In the genomic region with DNA sequence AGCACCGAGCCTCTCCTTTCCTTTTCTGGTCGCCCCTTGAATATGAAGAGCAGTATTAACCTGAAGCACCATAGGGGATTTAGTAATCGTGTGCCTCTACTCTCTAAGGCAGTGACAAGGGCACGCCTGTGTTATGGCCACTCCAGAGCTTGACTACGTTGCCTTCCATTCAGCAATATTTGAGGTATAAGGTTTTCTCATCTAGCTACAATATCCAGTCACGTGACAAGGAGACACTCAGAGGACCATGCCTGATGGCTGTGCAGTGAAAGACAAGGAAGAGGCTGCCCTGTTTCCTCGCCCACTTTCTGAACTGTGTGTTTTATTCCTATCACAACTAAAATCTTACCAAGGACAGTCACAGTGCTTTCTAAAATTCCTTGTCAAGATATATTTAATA, we compare ENCODE assay signal across 11 mouse cellular contexts.
DNase-seq lines count a peak whose midpoint lies in the region; ATAC-seq and TF ChIP-seq lines count a peak whose summit lies in the region.
"Had no signal": no experiment of that assay in that cellular context is flagged by ENCODE, and none has a peak within 500 bp of the region (broad histone marks: within the 10 kb centered on the region; RNA-seq: fewer than 3 reads in every experiment).

No protein-coding gene starts in this region.

- intact Hi-C loops in heart, postnatal 36 days (cut with DNase I): no loop called here

- H3K9ac ChIP-seq in heart, embryonic 12.5 days: no peak overlapping the region
- peak overlapping the region; percentile 54 for H3K9ac ChIP-seq in lung, embryonic 16.5 days (ENCODE audit: low read length)
- no peak overlapping the region for H3K9ac ChIP-seq in embryonic facial prominence, embryonic 15.5 days
- H3K9ac ChIP-seq in hindbrain, embryonic 12.5 days: no peak overlapping the region
- H3K9ac ChIP-seq: forebrain, embryonic 13.5 days; stomach, embryonic 15.5 days had no signal

- H3K4me1 ChIP-seq in heart, embryonic 12.5 days (replicated peaks): peaks cover 50% of the 10 kb centered on the region
- peaks cover 30% of the 10 kb centered on the region for H3K4me1 ChIP-seq in lung, embryonic 16.5 days (replicated peaks; ENCODE audit: control insufficient read depth, insufficient read depth, low read length)
- peaks cover 26% of the 10 kb centered on the region for H3K4me1 ChIP-seq in embryonic facial prominence, embryonic 15.5 days
- peaks cover 17% of the 10 kb centered on the region for H3K4me1 ChIP-seq in hindbrain, embryonic 12.5 days

- no peak for DNase-seq in heart, postnatal 36 days
- DNase-seq in lung, postnatal 25 days (ENCODE audit: low spot score): no peak

- H3K79me2 ChIP-seq in myocyte (ENCODE audit: control insufficient read depth, insufficient read depth): peaks cover 18% of the 10 kb centered on the region

- peak overlapping the region; percentile 58 for H3K4me2 ChIP-seq in heart, embryonic 12.5 days
- peak overlapping the region; percentile 51 for H3K4me2 ChIP-seq in lung, embryonic 16.5 days (ENCODE audit: low read depth, low read length)
- H3K4me2 ChIP-seq in embryonic facial prominence, embryonic 15.5 days (replicated peaks): no peak overlapping the region
- H3K4me2 ChIP-seq in myocyte (ENCODE audit: low read depth): peak overlapping the region; percentile 76
- no peak overlapping the region for H3K4me2 ChIP-seq in hindbrain, embryonic 12.5 days (replicated peaks)
- H3K4me2 ChIP-seq: forebrain, embryonic 13.5 days had no signal

- H3K36me3 ChIP-seq in heart, embryonic 12.5 days: peaks cover 10% of the 10 kb centered on the region
- 0 out of 2 replicates have a peak, but pooled peaks cover 2% of the 10 kb centered on the region for H3K36me3 ChIP-seq in lung, embryonic 16.5 days (ENCODE audit: control insufficient read depth, insufficient read depth, low read length)
- peaks cover 13% of the 10 kb centered on the region; the same call in 1 of the 2 replicates for H3K36me3 ChIP-seq in embryonic facial prominence, embryonic 15.5 days
- H3K36me3 ChIP-seq in myocyte (ENCODE audit: control insufficient read depth, insufficient read depth): peaks cover 4% of the 10 kb centered on the region
- peaks cover 13% of the 10 kb centered on the region for H3K36me3 ChIP-seq in hindbrain, embryonic 12.5 days
- H3K36me3 ChIP-seq: stomach, embryonic 15.5 days had no signal

- H3K27me3 ChIP-seq in heart, embryonic 12.5 days (replicated peaks): no peaks in the 10 kb centered on the region
- H3K27me3 ChIP-seq in lung, embryonic 16.5 days (ENCODE audit: control insufficient read depth, insufficient read depth, low read depth, low read length): no peaks in the 10 kb centered on the region
- H3K27me3 ChIP-seq in embryonic facial prominence, embryonic 15.5 days: no peaks in the 10 kb centered on the region
- no peaks in the 10 kb centered on the region for H3K27me3 ChIP-seq in myocyte (ENCODE audit: control insufficient read depth, insufficient read depth, insufficient read length)
- no peaks in the 10 kb centered on the region for H3K27me3 ChIP-seq in hindbrain, embryonic 12.5 days
- H3K27me3 ChIP-seq: forebrain, embryonic 13.5 days; stomach, embryonic 15.5 days had no signal

- peak overlapping the region; percentile 52 for H3K27ac ChIP-seq in heart, embryonic 12.5 days (ENCODE audit: poor library complexity, severe bottlenecking)
- no peak overlapping the region for H3K27ac ChIP-seq in lung, embryonic 16.5 days (ENCODE audit: low read length)
- 0 out of 2 replicates have a peak overlapping the region, but pooled peaks have one; percentile 100 for H3K27ac ChIP-seq in embryonic facial prominence, embryonic 15.5 days (replicated peaks)
- H3K27ac ChIP-seq in hindbrain, embryonic 12.5 days: no peak overlapping the region
- H3K27ac ChIP-seq: forebrain, embryonic 13.5 days; macrophage; stomach, embryonic 15.5 days had no signal

- TF ChIP-seq POLR2A in myocyte (IDR thresholded peaks at IDR 0.05; ENCODE audit: insufficient read length, low read depth): no peak

- no peak overlapping the region for H3K4me3 ChIP-seq in heart, embryonic 12.5 days
- H3K4me3 ChIP-seq in lung, embryonic 16.5 days (ENCODE audit: low read length): peak overlapping the region; percentile 30
- H3K4me3 ChIP-seq in embryonic facial prominence, embryonic 15.5 days (replicated peaks): no peak overlapping the region
- H3K4me3 ChIP-seq in myocyte: no peak overlapping the region
- H3K4me3 ChIP-seq in hindbrain, embryonic 12.5 days: no peak overlapping the region
- H3K4me3 ChIP-seq: forebrain, embryonic 13.5 days; stomach, embryonic 15.5 days had no signal

- 73% methylated on average over 7 of the region's 7 CpGs for WGBS in heart, embryonic 12.5 days
- WGBS in lung, embryonic 16.5 days: 55% methylated on average over 7 of the region's 7 CpGs
- WGBS in embryonic facial prominence, embryonic 15.5 days: 77% methylated on average over 7 of the region's 7 CpGs
- 89% methylated on average over 7 of the region's 7 CpGs for WGBS in hindbrain, embryonic 12.5 days

- no peak overlapping the region for H3ac ChIP-seq in myocyte (ENCODE audit: control insufficient read depth, insufficient read length)

- H3K9me3 ChIP-seq in heart, embryonic 12.5 days (replicated peaks): no peaks in the 10 kb centered on the region
- H3K9me3 ChIP-seq in lung, embryonic 16.5 days (ENCODE audit: control insufficient read depth, low read length): no peaks in the 10 kb centered on the region
- no peaks in the 10 kb centered on the region for H3K9me3 ChIP-seq in embryonic facial prominence, embryonic 15.5 days (replicated peaks)
- H3K9me3 ChIP-seq in hindbrain, embryonic 12.5 days (replicated peaks): no peaks in the 10 kb centered on the region
- H3K9me3 ChIP-seq: forebrain, embryonic 13.5 days; stomach, embryonic 15.5 days had no signal

- ATAC-seq in heart, embryonic 12.5 days (ENCODE audit: insufficient number of reproducible peaks, low FRiP score): no peak
- no peak for ATAC-seq in lung, embryonic 16.5 days (ENCODE audit: low read depth)
- ATAC-seq in embryonic facial prominence, embryonic 15.5 days (ENCODE audit: insufficient number of reproducible peaks, low FRiP score, low TSS enrichment, low read depth): no peak
- ATAC-seq in activated CD4-positive, CD25-positive, alpha-beta regulatory T cell, adult 4 months: no peak
- ATAC-seq in hindbrain, embryonic 12.5 days (ENCODE audit: low FRiP score): no peak

TF ChIP-seq in myocyte, 11 proteins besides CTCF, POLR2A, EP300 and RAD21:
- no peak for TF ChIP-seq REST (IDR thresholded peaks at IDR 0.05; ENCODE audit: insufficient read depth, insufficient read length)
- peak; percentile 85 for TF ChIP-seq USF1 (IDR thresholded peaks at IDR 0.05; ENCODE audit: low read depth)
- TF ChIP-seq MAX (IDR thresholded peaks at IDR 0.05; ENCODE audit: low read depth): no peak
- TF ChIP-seq TCF3 (IDR thresholded peaks at IDR 0.05; ENCODE audit: insufficient read length, low read depth): no peak

Comparison
In these comparisons a context has a peak if more than half of its experiments do, and no peak if none do; other contexts are left out.
1. H3K27ac ChIP-seq: peak in heart, embryonic 12.5 days (single experiment) and embryonic facial prominence, embryonic 15.5 days (single experiment); none in lung, embryonic 16.5 days (single experiment) and hindbrain, embryonic 12.5 days (single experiment).
2. H3K4me2 ChIP-seq: peak in heart, embryonic 12.5 days (single experiment), lung, embryonic 16.5 days (single experiment) and myocyte (single experiment); none in embryonic facial prominence, embryonic 15.5 days (single experiment) and hindbrain, embryonic 12.5 days (single experiment).